Mouse (Mus musculus) c-Kit-positive CD71-positive TER-119-positive erythroid progenitor cells, embryonic 14.5 days (primary cell): ENCODE measurements around the gene Ecd.
"Not testable (repeated sequence)": the region's sequence is repeated elsewhere in the genome, so short reads cannot be mapped to it uniquely, and the experiment has no call there.

ENCODE experiments used
- DNase-seq: peaks from one replicate; pipeline ENCODE4 v3.0.0-alpha.2; 2013; ENCODE audit warnings: low spot score

Gene Ecd

GRCm38 (mm10) chr14:20328474-20328873, 19.4 kb downstream of the Ecd start:
- DNase-seq, result no peak

- no peak for DNase-seq
These were observed 23.7 kb downstream of the Ecd start for GRCm38 (mm10) chr14:20324196-20324595.

GRCm38 (mm10) chr14:20319420-20319819, 28.5 kb downstream of the Ecd start:
- no peak for DNase-seq

GRCm38 (mm10) chr14:20315137-20315536, 32.8 kb downstream of the Ecd start:
- no peak for DNase-seq

GRCm38 (mm10) chr14:20305085-20305484, 42.8 kb downstream of the Ecd start:
- DNase-seq, result not testable (repeated sequence)

GRCm38 (mm10) chr14:20298131-20298530, 49.8 kb downstream of the Ecd start:
- no peak for DNase-seq

GRCm38 (mm10) chr14:20297616-20298015, 50.3 kb downstream of the Ecd start:
- DNase-seq, result no peak

- no peak for DNase-seq
These were observed 53.0 kb downstream of the Ecd start for GRCm38 (mm10) chr14:20294947-20295346.

GRCm38 (mm10) chr14:20294117-20294892, 53.6 kb downstream of the Ecd start, which contains the start of gene Nudt13:
Gene Nudt13 (plus strand): TSS chr14:20294697.
- DNase-seq, result peak; percentile 91

- no peak for DNase-seq
These were observed 56.5 kb downstream of the Ecd start for GRCm38 (mm10) chr14:20291391-20291790.
